Mouse (Mus musculus) embryonic facial prominence, embryonic 14.5 days (tissue): ENCODE data around the gene Frzb. TPM values are rescaled to one million over a fixed set of nuclear protein-coding genes. Genes with fewer than 3 reads are reported as not detected.
A peak's percentile ranks its signal among the peaks of the same experiment; 100 is the strongest.
"Not testable (repeated sequence)": the region's sequence is repeated elsewhere in the genome, so short reads cannot be mapped to it uniquely, and the experiment has no call there.

ENCODE experiments used
- ATAC-seq: fragments of 200-750 bp; cut with Nextera tagmentation; 2 replicates; pipeline ENCODE4 v1.8.0; 2017; ENCODE audit warnings: low read depth, moderate number of reproducible peaks, moderate TSS enrichment
- DNase-seq: peaks from one replicate; pipeline ENCODE4 v3.0.0-alpha.2; 2015; ENCODE audit warnings: low spot score
- H3K27ac ChIP-seq: fragments of 300-500 bp; sonication (generic); replicated peaks from 2 replicates; pipeline ENCODE4 v1.5.1; 2014; ENCODE audit warnings: low read depth, mild to moderate bottlenecking, low read length, moderate library complexity
- H3K27me3 ChIP-seq: fragments of 300-500 bp; sonication (generic); replicated peaks from 2 replicates; pipeline ENCODE4 v1.6.1; 2014; ENCODE audit warnings: low read length; ENCODE audit not compliant: control insufficient read depth, insufficient read depth
- H3K36me3 ChIP-seq: fragments of 300-500 bp; sonication (generic); 2 replicates; pipeline ENCODE4 v1.6.1; 2014; ENCODE audit warnings: low read length, mixed read lengths; ENCODE audit not compliant: control insufficient read depth, insufficient read depth
- H3K4me1 ChIP-seq: fragments of 300-500 bp; sonication (generic); 2 replicates; pipeline ENCODE4 v1.6.1; 2014; ENCODE audit warnings: antibody characterized with exemption, low read length; ENCODE audit not compliant: control insufficient read depth, insufficient read depth
- H3K4me2 ChIP-seq: fragments of 300-500 bp; sonication (generic); 2 replicates; pipeline ENCODE4 v1.6.1; 2014; ENCODE audit warnings: low read depth, mild to moderate bottlenecking, low read length, moderate library complexity, mixed read lengths
- H3K4me3 ChIP-seq: fragments of 300-500 bp; sonication (generic); 2 replicates; pipeline ENCODE4 v1.5.1; 2014; ENCODE audit warnings: low read depth, mild to moderate bottlenecking, low read length
- H3K9ac ChIP-seq: fragments of 300-500 bp; sonication (generic); 2 replicates; pipeline ENCODE4 v1.6.1; 2014; ENCODE audit warnings: low read depth, mild to moderate bottlenecking, low read length, moderate library complexity, mixed read lengths
- H3K9me3 ChIP-seq: fragments of 300-500 bp; sonication (generic); 2 replicates; pipeline ENCODE4 v1.6.1; 2016; ENCODE audit warnings: low read length; ENCODE audit not compliant: control insufficient read depth
- WGBS: fragments of 180-500 bp; shearing (Covaris S2); extraction: QIAGEN DNeasy Blood & Tissue Kit; methylation state at CpG from one replicate; pipeline ENCODE4 v1.1.7; 2014; 5-methylcytosine and 5-hydroxymethylcytosine counted together
- polyA plus RNA-seq: library from polyadenylated mRNA; unstranded; fragments of >200 nt; fragmentation: Nextera tagmentation; extraction: Ambion mirVana; gene quantifications from 2 replicates; pipeline ENCODE4 v1.2.1, GENCODE M21; 2014

The Frzb gene
- 22.3 and 23.5 TPM in 2 replicates for polyA plus RNA-seq

DNA sequence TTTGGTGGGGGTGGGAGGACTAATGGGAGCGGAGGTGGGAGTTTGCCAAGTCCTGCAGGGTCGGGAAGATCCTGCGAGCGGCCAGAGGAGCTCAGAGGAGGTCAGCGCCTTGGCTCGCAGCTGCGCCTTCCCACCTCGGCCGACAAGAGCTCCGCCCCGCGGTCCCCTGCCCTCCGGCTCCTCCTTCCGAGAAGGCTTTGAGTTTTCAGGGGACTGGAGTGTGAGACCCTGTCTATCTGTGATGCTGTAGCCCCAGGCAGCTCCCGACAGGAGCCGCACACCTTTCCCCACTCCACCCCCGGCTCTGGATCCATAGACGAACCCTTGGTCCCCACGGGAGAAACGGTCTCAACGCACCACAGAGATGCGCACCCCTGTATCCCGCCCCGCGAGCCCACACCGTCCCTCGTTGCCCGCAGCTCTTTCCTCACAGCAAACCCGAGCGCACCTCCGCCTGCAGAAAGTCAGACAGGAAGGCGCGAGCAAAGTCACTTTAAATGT, at the start of gene Frzb:
Gene Frzb, minus strand, starts transcription at position 335 of the 501 bp plus-strand sequence.
- Histone ChIP-seq H3K9ac (peak within 1 kb of the TSS; percentile 69), H3K4me2 (peak within 1 kb of the TSS; percentile 98), H3K27me3 (peaks cover 14% of the 10 kb centered on the region), H3K4me1 (no peaks in the 10 kb centered on the region), H3K27ac (peak within 1 kb of the TSS; percentile 79), H3K36me3 (no peaks in the 10 kb centered on the region), H3K4me3 (peak within 1 kb of the TSS; percentile 65), H3K9me3 (no peaks in the 10 kb centered on the region)
- DNase-seq (peak; percentile 77), ATAC-seq (peak; percentile 79)
- 0% methylated on average over 28 of the region's 33 CpGs for WGBS

DNA sequence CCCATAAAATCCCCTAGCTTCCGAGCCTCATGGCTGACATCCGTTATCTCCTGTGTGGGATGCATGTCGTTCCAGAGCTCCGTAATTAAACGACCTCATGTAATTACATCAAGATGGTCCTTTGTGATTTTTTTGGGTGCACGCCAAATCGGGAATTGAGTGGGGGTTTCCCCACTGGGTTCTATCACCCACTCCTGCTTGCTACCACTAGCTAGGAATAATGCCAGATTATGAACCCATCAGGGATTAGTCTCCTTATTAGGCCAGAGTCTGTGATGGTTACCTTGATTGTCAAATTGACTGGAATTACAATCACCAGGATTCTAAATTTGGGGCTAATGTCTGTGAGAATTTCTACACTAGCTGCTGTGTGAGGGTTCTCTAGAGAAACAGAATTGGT, 47.9 kb upstream of the Frzb start:
- not testable (repeated sequence) for H3K9ac ChIP-seq, ATAC-seq, H3K9me3 ChIP-seq, H3K36me3 ChIP-seq, H3K4me3 ChIP-seq, H3K4me2 ChIP-seq, H3K27ac ChIP-seq, H3K4me1 ChIP-seq, DNase-seq, H3K27me3 ChIP-seq
- 42% methylated on average over 7 of the region's 7 CpGs for WGBS

DNA sequence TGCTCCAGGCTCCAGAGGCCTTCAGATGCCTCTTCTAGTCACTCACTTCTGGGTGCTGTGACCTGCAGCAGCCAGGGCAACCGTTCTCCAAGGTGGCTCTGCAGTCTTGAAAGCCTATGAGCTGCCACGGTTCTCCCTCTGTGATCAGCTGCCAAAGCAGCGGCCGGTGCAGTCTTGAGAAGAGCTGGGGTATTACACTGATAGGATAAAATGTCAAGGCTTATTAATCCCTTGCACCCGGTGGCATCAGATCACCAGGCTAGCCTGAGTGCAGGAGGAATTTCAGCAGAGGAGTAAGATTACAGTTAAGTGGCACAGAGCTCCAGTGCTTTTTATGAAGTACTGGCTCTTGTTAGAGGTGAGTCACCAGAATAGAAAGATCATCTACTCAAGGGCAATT, 39.4 kb upstream of the Frzb start:
- Histone ChIP-seq H3K4me2 (no peak overlapping the region), H3K9ac (no peak overlapping the region), H3K36me3 (no peaks in the 10 kb centered on the region), H3K4me3 (no peak overlapping the region), H3K4me1 (no peaks in the 10 kb centered on the region), H3K27ac (no peak overlapping the region), H3K27me3 (no peaks in the 10 kb centered on the region), H3K9me3 (no peaks in the 10 kb centered on the region)
- DNase-seq: peak; percentile 39
- WGBS: 38% methylated on average over 5 of the region's 5 CpGs
- ATAC-seq: peak; percentile 71

DNA sequence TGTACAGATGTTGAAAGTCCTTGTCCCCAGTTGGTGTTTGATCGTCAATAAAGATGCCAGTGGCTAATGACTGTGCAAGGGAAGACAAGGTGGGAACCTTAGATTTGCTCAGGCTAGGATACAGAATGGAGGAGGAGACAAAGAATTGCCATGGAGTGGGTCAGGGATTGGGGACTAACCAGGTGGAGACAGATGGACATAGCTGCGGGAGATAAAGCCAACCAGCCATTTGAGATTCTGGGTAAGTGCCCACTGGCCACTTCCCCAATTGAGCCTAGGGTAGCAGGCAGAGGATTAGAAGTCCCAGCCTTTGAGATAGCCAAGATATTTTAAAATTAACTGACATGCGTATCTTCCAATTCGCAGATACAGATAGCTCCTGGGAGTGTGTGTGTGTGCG, 37.5 kb upstream of the Frzb start:
- Histone ChIP-seq H3K36me3 (no peaks in the 10 kb centered on the region), H3K27ac (no peak overlapping the region), H3K27me3 (no peaks in the 10 kb centered on the region), H3K4me2 (no peak overlapping the region), H3K4me3 (no peak overlapping the region), H3K9ac (no peak overlapping the region), H3K4me1 (no peaks in the 10 kb centered on the region), H3K9me3 (no peaks in the 10 kb centered on the region)
- ATAC-seq (no peak), DNase-seq (no peak)
- 92% methylated on average over 5 of the region's 5 CpGs for WGBS

DNA sequence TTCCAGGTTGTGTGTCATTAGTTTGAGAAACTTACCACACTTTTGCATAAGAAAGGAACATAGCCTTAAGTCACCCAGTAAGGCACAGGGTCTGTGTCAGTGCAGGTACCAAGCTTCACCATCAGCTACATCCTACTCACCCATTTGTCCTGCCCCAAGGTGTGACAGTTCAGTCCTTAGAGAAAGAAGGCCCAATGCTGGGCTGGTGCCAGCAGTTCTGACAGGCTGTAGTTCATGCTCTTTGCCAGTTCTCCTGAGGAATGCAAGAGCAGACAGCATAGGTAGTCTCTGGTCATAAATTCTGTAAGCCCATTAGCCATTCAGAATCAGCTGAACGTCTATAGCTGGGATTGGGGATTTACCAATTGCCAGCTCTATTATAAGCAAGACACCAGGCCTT, 28.4 kb upstream of the Frzb start:
- H3K4me3 ChIP-seq: no peak overlapping the region
- H3K36me3 ChIP-seq: no peaks in the 10 kb centered on the region
- DNase-seq (no peak), ATAC-seq (no peak)
- no peaks in the 10 kb centered on the region for H3K9me3 ChIP-seq
- H3K4me2 ChIP-seq: no peak overlapping the region
- H3K27me3 ChIP-seq: no peaks in the 10 kb centered on the region
- H3K9ac ChIP-seq: no peak overlapping the region
- H3K27ac ChIP-seq: no peak overlapping the region
- no peaks in the 10 kb centered on the region for H3K4me1 ChIP-seq
- WGBS: 70% methylated on average over 1 of the region's 1 CpGs

DNA sequence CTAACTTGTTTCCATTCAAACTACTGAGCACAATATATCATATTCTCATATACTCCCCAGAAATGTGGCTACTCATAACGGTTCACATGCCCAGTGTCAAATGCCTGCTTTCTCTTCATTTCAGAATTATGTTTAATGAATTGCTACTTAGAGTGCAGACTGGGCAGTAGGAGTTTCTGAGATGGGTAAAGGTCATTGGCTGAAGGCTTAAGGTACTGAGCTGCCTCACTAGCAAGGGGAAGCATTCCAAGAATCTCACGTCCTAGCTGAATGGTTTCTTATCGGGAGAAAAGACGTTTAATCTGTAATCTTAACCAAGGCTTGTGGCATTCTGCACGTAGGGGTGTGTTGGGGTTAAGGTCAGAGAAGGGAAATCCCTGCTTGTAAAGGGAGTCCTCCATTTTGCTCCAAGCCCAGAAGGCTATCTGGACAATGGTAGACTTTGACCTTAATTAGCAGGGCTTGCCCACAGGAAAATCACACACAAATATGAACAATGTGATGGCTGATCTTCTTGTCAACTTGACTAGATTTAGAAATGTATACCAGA, 26.9 kb upstream of the Frzb start:
- H3K4me1 ChIP-seq: no peaks in the 10 kb centered on the region
- DNase-seq (no peak), ATAC-seq (no peak)
- H3K27ac ChIP-seq: no peak overlapping the region
- WGBS: 56% methylated on average over 5 of the region's 5 CpGs
- H3K36me3 ChIP-seq: no peaks in the 10 kb centered on the region
- no peaks in the 10 kb centered on the region for H3K9me3 ChIP-seq
- H3K4me3 ChIP-seq: no peak overlapping the region
- no peak overlapping the region for H3K4me2 ChIP-seq
- H3K27me3 ChIP-seq: no peaks in the 10 kb centered on the region
- H3K9ac ChIP-seq: no peak overlapping the region

DNA sequence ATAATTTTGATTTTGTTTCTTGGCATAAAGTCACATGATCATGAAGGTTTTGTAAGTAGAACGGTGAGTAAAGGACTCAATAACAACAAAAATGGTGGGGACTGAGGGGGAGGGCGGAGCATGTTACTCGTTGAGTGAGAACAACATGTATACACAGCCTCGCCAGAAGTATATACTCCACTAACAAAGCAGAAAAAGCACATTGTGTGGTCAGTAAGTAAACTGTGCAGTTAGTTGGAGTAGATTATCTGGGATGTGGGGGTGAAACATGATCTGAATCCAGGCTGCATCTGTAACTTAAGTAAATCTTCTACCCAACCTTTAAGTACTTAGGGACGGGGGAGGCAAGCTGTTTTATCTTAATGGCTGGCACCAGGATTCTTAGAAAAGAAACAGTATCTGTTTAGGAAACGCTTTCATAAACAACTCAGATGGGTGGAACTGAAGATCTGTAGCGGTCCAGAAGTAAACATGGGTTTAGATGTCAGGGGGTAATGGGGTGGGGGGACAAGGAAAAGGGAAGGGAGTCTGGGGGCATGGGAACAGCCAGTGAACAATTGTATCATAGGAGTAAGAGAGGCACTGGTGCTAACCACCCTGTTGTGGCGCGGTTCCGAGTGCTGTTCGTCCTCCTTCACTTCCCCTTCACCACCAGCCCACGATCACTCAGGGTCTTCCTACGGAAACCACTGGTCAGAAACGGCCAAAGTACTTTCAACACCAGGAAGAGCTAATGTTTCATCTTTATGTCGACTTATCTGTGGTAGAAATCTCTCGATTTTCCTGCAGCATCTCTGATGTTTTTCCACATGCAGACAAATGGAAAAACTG, 18.8 kb upstream of the Frzb start:
- H3K4me2 ChIP-seq: no peak overlapping the region
- WGBS: 60% methylated on average over 16 of the region's 16 CpGs
- no peak overlapping the region for H3K9ac ChIP-seq
- H3K27me3 ChIP-seq: no peaks in the 10 kb centered on the region
- no peaks in the 10 kb centered on the region for H3K4me1 ChIP-seq
- ATAC-seq (peak; percentile 41), DNase-seq (peak; percentile 49)
- no peaks in the 10 kb centered on the region for H3K9me3 ChIP-seq
- no peaks in the 10 kb centered on the region for H3K36me3 ChIP-seq
- no peak overlapping the region for H3K4me3 ChIP-seq
- no peak overlapping the region for H3K27ac ChIP-seq

DNA sequence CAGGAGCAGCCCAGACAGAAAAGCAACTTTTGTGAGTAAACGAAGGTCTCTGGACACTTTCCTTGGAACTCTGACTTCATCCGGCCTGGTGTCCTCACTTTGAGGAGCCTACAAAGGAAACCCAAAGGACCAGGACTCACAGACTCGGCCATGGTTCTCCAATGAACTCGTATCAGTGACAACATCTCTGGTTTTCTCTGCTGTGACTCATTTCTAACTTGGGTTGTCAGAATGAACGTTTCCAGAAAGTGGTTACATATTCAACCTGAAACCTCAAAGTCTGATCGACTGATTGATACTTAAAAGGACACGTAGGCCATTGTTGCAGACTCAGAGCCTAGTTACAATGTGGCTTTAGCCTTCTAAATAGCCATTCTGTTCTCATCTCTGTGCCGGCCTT, 14.4 kb upstream of the Frzb start:
- no peaks in the 10 kb centered on the region for H3K9me3 ChIP-seq
- H3K9ac ChIP-seq: no peak overlapping the region
- DNase-seq: no peak
- no peak overlapping the region for H3K4me2 ChIP-seq
- H3K27me3 ChIP-seq: no peaks in the 10 kb centered on the region
- no peak overlapping the region for H3K27ac ChIP-seq
- WGBS: 74% methylated on average over 8 of the region's 8 CpGs
- H3K4me1 ChIP-seq: no peaks in the 10 kb centered on the region
- no peak for ATAC-seq
- no peak overlapping the region for H3K4me3 ChIP-seq
- H3K36me3 ChIP-seq: no peaks in the 10 kb centered on the region
